Mouse (Mus musculus) stomach, postnatal 0 days (tissue): ENCODE data around the gene Tns3.

Source experiments
- CTCF ChIP-seq: IDR thresholded peaks from 2 replicates; pipeline ENCODE4 v1.5.1; 2016; ENCODE audit warnings: antibody characterized with exemption, low read depth, mild to moderate bottlenecking, moderate library complexity
- EP300 ChIP-seq: optimal IDR thresholded peaks from 2 replicates; pipeline ENCODE3; 2016; ENCODE audit warnings: antibody characterized with exemption

DNA sequence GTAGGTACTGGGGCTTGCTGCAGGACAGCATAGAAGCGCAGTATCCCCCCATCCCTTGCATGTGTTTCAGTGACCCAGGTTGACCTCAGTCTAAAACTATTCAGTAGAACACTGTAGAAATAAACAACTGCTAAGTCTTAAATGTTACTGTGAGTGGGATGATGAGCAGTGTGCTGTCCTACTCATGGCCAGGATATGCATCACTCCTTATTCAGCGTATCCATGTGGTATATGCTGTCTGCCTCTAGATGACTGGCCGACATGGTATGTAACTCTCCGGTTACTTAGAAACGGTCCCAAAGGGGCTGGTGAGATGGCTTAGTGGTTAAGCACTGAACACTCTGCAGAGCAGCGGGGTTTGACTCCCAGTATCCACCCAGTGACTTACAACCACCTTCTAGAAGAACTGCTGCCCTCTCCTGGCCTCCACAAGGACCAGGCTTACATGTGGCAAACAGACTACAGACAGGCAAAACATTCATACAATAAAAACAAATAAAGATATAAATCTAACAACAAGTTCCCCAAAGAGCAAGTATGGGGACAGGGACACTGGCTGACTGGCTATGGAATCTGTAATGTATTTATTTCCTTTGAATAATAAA is 212.6 kb downstream of the Tns3 start:
- TF ChIP-seq CTCF (peak; percentile 51), EP300 (no peak)
